Mouse (Mus musculus) bone marrow macrophage, adult 2 months (primary cell): ENCODE data around the gene Suv39h1.

Experiments used
- CTCF ChIP-seq: IDR thresholded peaks from 2 replicates; pipeline ENCODE4 v1.5.1; 2012; ENCODE audit warnings: low read depth, mild to moderate bottlenecking, low read length, moderate library complexity
- POLR2A ChIP-seq: IDR thresholded peaks from 2 replicates; pipeline ENCODE4 v1.6.1; 2012; ENCODE audit warnings: mild to moderate bottlenecking, low read depth, low read length, borderline replicate concordance

- TF ChIP-seq POLR2A (no peak), CTCF (no peak)
Measured at GRCm38 (mm10) chrX:8095546-8095945, 21.0 kb upstream of the Suv39h1 start.
